Mouse (Mus musculus) embryonic facial prominence, embryonic 13.5 days (tissue): ENCODE data around the gene Crip1. TPM values are rescaled to one million over a fixed set of nuclear protein-coding genes. Genes with fewer than 3 reads are reported as not detected.

ENCODE experiments used
- ATAC-seq: fragments of 200-750 bp; cut with Nextera tagmentation; 2 replicates; pipeline ENCODE4 v1.8.0; 2017; ENCODE audit warnings: low read depth; ENCODE audit not compliant: insufficient number of reproducible peaks, insufficient read depth, low FRiP score, low TSS enrichment
- H3K27ac ChIP-seq: fragments of 300-500 bp; sonication (generic); 2 replicates; pipeline ENCODE4 v1.5.1; 2015; ENCODE audit warnings: moderate library complexity, mild to moderate bottlenecking, inconsistent platforms
- H3K27me3 ChIP-seq: fragments of 300-500 bp; sonication (generic); 2 replicates; pipeline ENCODE4 v1.6.1; 2015; ENCODE audit warnings: mild to moderate bottlenecking, inconsistent platforms
- H3K36me3 ChIP-seq: fragments of 300-500 bp; sonication (generic); 2 replicates; pipeline ENCODE4 v1.6.1; 2015; ENCODE audit warnings: mild to moderate bottlenecking, inconsistent platforms
- H3K4me1 ChIP-seq: fragments of 300-500 bp; sonication (generic); 2 replicates; pipeline ENCODE4 v1.6.1; 2015; ENCODE audit warnings: inconsistent platforms
- H3K4me2 ChIP-seq: fragments of 300-500 bp; sonication (generic); 2 replicates; pipeline ENCODE4 v1.6.1; 2015; ENCODE audit warnings: moderate library complexity, mild to moderate bottlenecking, inconsistent platforms
- H3K4me3 ChIP-seq: fragments of 300-500 bp; sonication (generic); 2 replicates; pipeline ENCODE4 v1.5.1; 2015; ENCODE audit warnings: mild to moderate bottlenecking, inconsistent platforms
- H3K9ac ChIP-seq: fragments of 300-500 bp; sonication (generic); 2 replicates; pipeline ENCODE4 v1.6.1; 2015; ENCODE audit warnings: mild to moderate bottlenecking, inconsistent platforms
- H3K9me3 ChIP-seq: fragments of 300-500 bp; sonication (generic); 2 replicates; pipeline ENCODE4 v1.6.1; 2016; ENCODE audit warnings: inconsistent platforms
- WGBS: fragments of 180-500 bp; shearing (Covaris S2); methylation state at CpG from one replicate; pipeline ENCODE4 v1.1.7; 2015; ENCODE audit warnings: mixed read lengths; 5-methylcytosine and 5-hydroxymethylcytosine counted together
- polyA plus RNA-seq: library from polyadenylated mRNA; unstranded; fragments of >200 nt; fragmentation: Nextera tagmentation; extraction: Ambion mirVana; gene quantifications from 2 replicates; pipeline ENCODE4 v1.2.1, GENCODE M21; 2015

The Crip1 gene
- polyA plus RNA-seq, 1 experiment from 2014 or later, result 230 TPM

GRCm38 (mm10) chr12:113106386-113106785, 39.7 kb upstream of the Crip1 start:
- peaks cover 18% of the 10 kb centered on the region; the same call in 1 of the 2 replicates for H3K4me1 ChIP-seq
- ATAC-seq, result no peak
- no peak overlapping the region for H3K4me2 ChIP-seq
- no peak overlapping the region for H3K4me3 ChIP-seq
- no peak overlapping the region for H3K9ac ChIP-seq
- H3K27me3 ChIP-seq, result no peaks in the 10 kb centered on the region
- WGBS, result 85% methylated on average over 6 of the region's 6 CpGs
- H3K36me3 ChIP-seq, result peaks cover 42% of the 10 kb centered on the region
- peaks cover 4% of the 10 kb centered on the region; the same call in 1 of the 2 replicates for H3K9me3 ChIP-seq
- H3K27ac ChIP-seq, result no peak overlapping the region

GRCm38 (mm10) chr12:113107431-113108124, 38.5 kb upstream of the Crip1 start:
- Histone ChIP-seq H3K27ac (no peak overlapping the region), H3K4me3 (no peak overlapping the region), H3K9ac (no peak overlapping the region), H3K36me3 (peaks cover 44% of the 10 kb centered on the region), H3K4me2 (no peak overlapping the region), H3K4me1 (peaks cover 10% of the 10 kb centered on the region; the same call in 1 of the 2 replicates), H3K9me3 (peaks cover 4% of the 10 kb centered on the region; the same call in 1 of the 2 replicates), H3K27me3 (no peaks in the 10 kb centered on the region)
- WGBS, result 85% methylated on average over 4 of the region's 4 CpGs
- ATAC-seq, result no peak

- WGBS, result 83% methylated on average over 17 of the region's 17 CpGs
- 0 out of 2 replicates have a peak, but pooled peaks have one; percentile 11 for ATAC-seq
- Histone ChIP-seq H3K4me3 (no peak overlapping the region), H3K36me3 (peaks cover 44% of the 10 kb centered on the region), H3K9ac (no peak overlapping the region), H3K4me1 (0 out of 2 replicates have a peak, but pooled peaks cover 8% of the 10 kb centered on the region), H3K27me3 (no peaks in the 10 kb centered on the region), H3K4me2 (no peak overlapping the region), H3K9me3 (peaks cover 4% of the 10 kb centered on the region; the same call in 1 of the 2 replicates), H3K27ac (no peak overlapping the region)
Measured at GRCm38 (mm10) chr12:113108528-113109283, 37.4 kb upstream of the Crip1 start.

GRCm38 (mm10) chr12:113109801-113110200, 36.3 kb upstream of the Crip1 start:
- Histone ChIP-seq H3K9me3 (peaks cover 4% of the 10 kb centered on the region; the same call in 1 of the 2 replicates), H3K36me3 (peaks cover 49% of the 10 kb centered on the region), H3K4me3 (no peak overlapping the region), H3K4me2 (no peak overlapping the region), H3K9ac (no peak overlapping the region), H3K27ac (no peak overlapping the region), H3K4me1 (0 out of 2 replicates have a peak, but pooled peaks cover 8% of the 10 kb centered on the region), H3K27me3 (no peaks in the 10 kb centered on the region)
- no peak for ATAC-seq
- WGBS, result 85% methylated on average over 10 of the region's 10 CpGs

- H3K9me3 ChIP-seq, result no peaks in the 10 kb centered on the region
- no peak overlapping the region for H3K27ac ChIP-seq
- H3K27me3 ChIP-seq, result no peaks in the 10 kb centered on the region
- 91% methylated on average over 4 of the region's 4 CpGs for WGBS
- H3K4me3 ChIP-seq, result no peak overlapping the region
- ATAC-seq, result no peak
- 0 out of 2 replicates have a peak, but pooled peaks cover 1% of the 10 kb centered on the region for H3K4me1 ChIP-seq
- H3K4me2 ChIP-seq, result no peak overlapping the region
- no peak overlapping the region for H3K9ac ChIP-seq
- H3K36me3 ChIP-seq, result peaks cover 68% of the 10 kb centered on the region
Measured at GRCm38 (mm10) chr12:113114141-113114540, 32.0 kb upstream of the Crip1 start.

GRCm38 (mm10) chr12:113114856-113115538, 31.1 kb upstream of the Crip1 start:
- no peak overlapping the region for H3K27ac ChIP-seq
- H3K9me3 ChIP-seq, result no peaks in the 10 kb centered on the region
- no peak overlapping the region for H3K4me3 ChIP-seq
- no peak overlapping the region for H3K4me2 ChIP-seq
- H3K36me3 ChIP-seq, result peaks cover 73% of the 10 kb centered on the region
- WGBS, result 76% methylated on average over 16 of the region's 16 CpGs
- H3K4me1 ChIP-seq, result no peaks in the 10 kb centered on the region
- H3K9ac ChIP-seq, result no peak overlapping the region
- no peaks in the 10 kb centered on the region for H3K27me3 ChIP-seq
- ATAC-seq, result no peak

- no peaks in the 10 kb centered on the region for H3K4me1 ChIP-seq
- no peak overlapping the region for H3K9ac ChIP-seq
- no peak overlapping the region for H3K4me2 ChIP-seq
- H3K27ac ChIP-seq, result no peak overlapping the region
- ATAC-seq, result peak; percentile 26; the same call in 1 of the 2 replicates
- H3K27me3 ChIP-seq, result no peaks in the 10 kb centered on the region
- WGBS, result 84% methylated on average over 20 of the region's 20 CpGs
- H3K4me3 ChIP-seq, result no peak overlapping the region
- H3K36me3 ChIP-seq, result peaks cover 93% of the 10 kb centered on the region
- H3K9me3 ChIP-seq, result no peaks in the 10 kb centered on the region
Measured at GRCm38 (mm10) chr12:113119516-113120410, 26.4 kb upstream of the Crip1 start.

- H3K27ac ChIP-seq, result no peak overlapping the region
- no peaks in the 10 kb centered on the region for H3K4me1 ChIP-seq
- no peak overlapping the region for H3K9ac ChIP-seq
- WGBS, result 88% methylated on average over 6 of the region's 6 CpGs
- peaks cover 100% of the 10 kb centered on the region for H3K36me3 ChIP-seq
- ATAC-seq, result no peak
- H3K9me3 ChIP-seq, result no peaks in the 10 kb centered on the region
- H3K4me3 ChIP-seq, result no peak overlapping the region
- no peak overlapping the region for H3K4me2 ChIP-seq
- no peaks in the 10 kb centered on the region for H3K27me3 ChIP-seq
Measured at GRCm38 (mm10) chr12:113124726-113125125, 21.4 kb upstream of the Crip1 start.

- Histone ChIP-seq H3K4me1 (no peaks in the 10 kb centered on the region), H3K9ac (no peak overlapping the region), H3K4me3 (no peak overlapping the region), H3K9me3 (no peaks in the 10 kb centered on the region), H3K4me2 (no peak overlapping the region), H3K27ac (no peak overlapping the region), H3K27me3 (no peaks in the 10 kb centered on the region), H3K36me3 (peaks cover 100% of the 10 kb centered on the region)
- no peak for ATAC-seq
- 95% methylated on average over 8 of the region's 8 CpGs for WGBS
Measured at GRCm38 (mm10) chr12:113130732-113131131, 15.4 kb upstream of the Crip1 start.

- ATAC-seq, result no peak
Measured at GRCm38 (mm10) chr12:113131601-113132000, 14.5 kb upstream of the Crip1 start.

GRCm38 (mm10) chr12:113132567-113132966, 13.5 kb upstream of the Crip1 start:
- Histone ChIP-seq H3K9ac (no peak overlapping the region), H3K36me3 (peaks cover 100% of the 10 kb centered on the region), H3K4me3 (no peak overlapping the region), H3K27ac (no peak overlapping the region), H3K4me1 (no peaks in the 10 kb centered on the region), H3K9me3 (no peaks in the 10 kb centered on the region), H3K27me3 (no peaks in the 10 kb centered on the region), H3K4me2 (no peak overlapping the region)
- WGBS, result 81% methylated on average over 2 of the region's 2 CpGs
- ATAC-seq, result no peak

More at GRCm38 (mm10) chr12:113131601-113132000, 14.5 kb upstream of the Crip1 start:
- no peak overlapping the region for H3K4me2 ChIP-seq
- no peaks in the 10 kb centered on the region for H3K9me3 ChIP-seq
- no peak overlapping the region for H3K9ac ChIP-seq
- H3K27me3 ChIP-seq, result no peaks in the 10 kb centered on the region
- H3K4me1 ChIP-seq, result no peaks in the 10 kb centered on the region
- no peak overlapping the region for H3K27ac ChIP-seq
- 95% methylated on average over 14 of the region's 14 CpGs for WGBS
- H3K36me3 ChIP-seq, result peaks cover 100% of the 10 kb centered on the region
- no peak overlapping the region for H3K4me3 ChIP-seq
